Mouse (Mus musculus): Measurements from ENCODE around the gene Rbms3. TPM values are rescaled to one million over a fixed set of nuclear protein-coding genes. Genes with fewer than 3 reads are reported as not detected.

The Rbms3 gene
- polyA plus RNA-seq, 1 experiment from 2014 or later = 44.5 TPM

DNA sequence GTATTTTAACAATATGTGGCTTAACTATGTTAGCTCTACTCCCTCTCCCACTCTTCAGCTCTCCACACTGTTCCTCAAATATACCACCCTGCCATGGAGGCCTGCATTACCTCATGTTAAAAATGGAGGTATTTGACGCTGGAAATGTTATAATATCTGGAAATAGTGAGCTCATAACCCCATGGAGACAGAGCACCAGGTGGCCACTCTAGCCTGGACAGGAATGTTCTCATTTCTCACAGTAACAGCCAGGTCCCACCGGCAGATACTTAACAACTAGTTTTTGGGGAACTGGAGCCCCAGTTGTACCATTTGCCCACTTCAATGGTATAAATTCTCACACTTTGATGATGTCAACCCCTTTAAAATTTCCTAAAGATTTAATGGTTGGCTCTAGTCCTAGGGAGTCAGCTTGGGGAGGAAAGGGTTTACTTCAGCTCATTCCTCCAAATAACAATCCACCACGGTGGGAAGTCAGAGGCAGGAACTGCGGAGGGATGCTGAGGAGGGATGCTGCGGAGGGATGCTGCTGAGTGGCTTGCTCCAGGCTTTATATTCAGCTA is 9.0 kb upstream of the Rbms3 start:
- H3K4me2 ChIP-seq (ENCODE audit: low read length) = no peak overlapping the region
- no peak for TF ChIP-seq CTCF (IDR thresholded peaks at IDR 0.05; ENCODE audit: low read depth)
- no peak overlapping the region for H3K27ac ChIP-seq
- H3K4me1 ChIP-seq (replicated peaks; ENCODE audit: insufficient read depth, low read length) = no peaks in the 10 kb centered on the region
- whole genome bisulfite sequencing = 75% methylated on average over 5 of the region's 5 CpGs
- H3K27me3 ChIP-seq (ENCODE audit: insufficient read depth, low read length) = no peaks in the 10 kb centered on the region
- H3K36me3 ChIP-seq (ENCODE audit: insufficient read depth, low read length) = no peaks in the 10 kb centered on the region
- H3K9me3 ChIP-seq (replicated peaks; ENCODE audit: low read length) = no peaks in the 10 kb centered on the region
- H3K9ac ChIP-seq (ENCODE audit: low read depth, low read length) = no peak overlapping the region
- no peak for DNase-seq (ENCODE audit: low spot score)
- no peak for ATAC-seq (replicated peaks; ENCODE audit: low FRiP score, low read depth)
- H3K4me3 ChIP-seq (replicated peaks; ENCODE audit: low read depth, low read length) = no peak overlapping the region

DNA sequence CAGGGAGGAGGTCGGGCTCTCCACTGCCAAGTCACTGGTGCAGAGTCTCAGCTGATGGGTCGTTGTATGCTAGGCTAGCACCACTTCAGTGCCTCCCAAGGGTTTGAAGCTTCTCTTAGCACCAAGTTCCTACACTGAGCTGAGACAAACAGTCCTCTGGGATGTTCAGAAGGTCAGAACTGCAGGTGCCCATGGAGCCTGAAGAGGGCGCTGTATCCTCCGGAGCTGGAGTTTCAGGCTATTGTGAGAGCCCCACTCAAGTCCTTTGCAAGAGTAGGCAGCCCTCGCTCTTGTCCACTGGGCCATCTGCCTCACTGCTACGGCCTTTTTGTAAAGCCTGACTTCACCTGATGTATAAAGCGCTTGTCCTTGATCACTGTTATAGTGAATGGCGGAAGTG is 6.8 kb upstream of the Rbms3 start:
- Histone ChIP-seq H3K9me3 (replicated peaks; ENCODE audit: low read length) (no peaks in the 10 kb centered on the region), H3K9ac (ENCODE audit: low read depth, low read length) (no peak overlapping the region), H3K36me3 (ENCODE audit: insufficient read depth, low read length) (no peaks in the 10 kb centered on the region), H3K4me2 (ENCODE audit: low read length) (no peak overlapping the region), H3K4me1 (replicated peaks; ENCODE audit: insufficient read depth, low read length) (no peaks in the 10 kb centered on the region), H3K4me3 (replicated peaks; ENCODE audit: low read depth, low read length) (no peak overlapping the region), H3K27ac (no peak overlapping the region), H3K27me3 (ENCODE audit: insufficient read depth, low read length) (no peaks in the 10 kb centered on the region)
- no peak for ATAC-seq (replicated peaks; ENCODE audit: low FRiP score, low read depth)
- peak; percentile 22 for DNase-seq (ENCODE audit: low spot score)
- peak; percentile 56 for TF ChIP-seq CTCF (IDR thresholded peaks at IDR 0.05; ENCODE audit: low read depth)
- WGBS = 59% methylated on average over 8 of the region's 8 CpGs

DNA sequence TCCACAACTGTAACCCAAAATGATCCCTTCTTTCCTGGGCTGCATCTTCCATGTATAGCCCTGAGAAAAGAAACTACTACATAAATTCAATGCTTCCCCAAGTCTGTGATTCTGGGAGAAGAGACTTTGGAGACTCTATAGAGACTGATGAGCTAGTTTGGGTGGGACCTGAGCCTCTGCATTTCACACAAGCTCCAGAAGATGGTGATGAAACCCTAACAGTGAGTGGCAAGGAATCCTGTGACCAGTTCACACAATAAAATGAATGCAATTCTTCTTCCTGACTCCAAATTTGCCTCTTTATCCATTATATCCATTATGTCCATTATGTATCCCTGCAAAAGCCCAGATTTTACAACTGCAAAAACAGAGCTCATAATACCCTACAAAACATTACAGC is 2.5 kb downstream of the Rbms3 start:
- Histone ChIP-seq H3K27me3 (ENCODE audit: insufficient read depth, low read length) (no peaks in the 10 kb centered on the region), H3K4me3 (replicated peaks; ENCODE audit: low read depth, low read length) (no peak overlapping the region), H3K36me3 (ENCODE audit: insufficient read depth, low read length) (no peaks in the 10 kb centered on the region), H3K27ac (no peak overlapping the region), H3K4me1 (replicated peaks; ENCODE audit: insufficient read depth, low read length) (no peaks in the 10 kb centered on the region), H3K9ac (ENCODE audit: low read depth, low read length) (no peak overlapping the region), H3K4me2 (ENCODE audit: low read length) (no peak overlapping the region), H3K9me3 (replicated peaks; ENCODE audit: low read length) (no peaks in the 10 kb centered on the region)
- ATAC-seq (replicated peaks; ENCODE audit: low FRiP score, low read depth) = no peak
- TF ChIP-seq CTCF (IDR thresholded peaks at IDR 0.05; ENCODE audit: low read depth) = peak; percentile 51
- DNase-seq (ENCODE audit: low spot score) = no peak

DNA sequence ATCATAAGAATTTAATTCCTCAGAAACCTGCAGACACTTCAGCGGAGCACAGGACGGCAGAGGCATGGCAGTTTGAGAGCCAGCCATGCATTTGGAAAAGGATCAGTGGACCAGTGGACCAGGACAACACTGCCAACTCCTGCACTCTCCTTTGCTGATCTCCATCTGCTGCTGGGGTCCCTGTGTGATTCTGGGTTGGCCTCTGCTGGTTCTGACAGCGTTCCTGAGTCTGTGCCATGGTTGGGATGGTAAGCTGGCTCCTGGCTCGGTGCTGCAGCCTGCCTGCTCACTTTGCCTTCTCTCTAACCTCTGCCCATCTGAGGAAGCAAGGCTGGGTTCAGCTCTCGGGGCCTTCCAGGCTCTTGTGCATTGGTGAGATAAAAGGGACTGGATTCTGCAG is 28.9 kb downstream of the Rbms3 start:
- no peaks in the 10 kb centered on the region for H3K9me3 ChIP-seq (replicated peaks; ENCODE audit: low read length)
- no peak for ATAC-seq (replicated peaks; ENCODE audit: low FRiP score, low read depth)
- H3K4me1 ChIP-seq (replicated peaks; ENCODE audit: insufficient read depth, low read length) = no peaks in the 10 kb centered on the region
- no peaks in the 10 kb centered on the region for H3K36me3 ChIP-seq (ENCODE audit: insufficient read depth, low read length)
- no peak overlapping the region for H3K9ac ChIP-seq (ENCODE audit: low read depth, low read length)
- no peak overlapping the region for H3K4me3 ChIP-seq (replicated peaks; ENCODE audit: low read depth, low read length)
- H3K4me2 ChIP-seq (ENCODE audit: low read length) = no peak overlapping the region
- DNase-seq (ENCODE audit: low spot score) = no peak
- WGBS = 71% methylated on average over 5 of the region's 5 CpGs
- H3K27ac ChIP-seq = no peak overlapping the region
- no peak for TF ChIP-seq CTCF (IDR thresholded peaks at IDR 0.05; ENCODE audit: low read depth)
- H3K27me3 ChIP-seq (ENCODE audit: insufficient read depth, low read length) = no peaks in the 10 kb centered on the region

DNA sequence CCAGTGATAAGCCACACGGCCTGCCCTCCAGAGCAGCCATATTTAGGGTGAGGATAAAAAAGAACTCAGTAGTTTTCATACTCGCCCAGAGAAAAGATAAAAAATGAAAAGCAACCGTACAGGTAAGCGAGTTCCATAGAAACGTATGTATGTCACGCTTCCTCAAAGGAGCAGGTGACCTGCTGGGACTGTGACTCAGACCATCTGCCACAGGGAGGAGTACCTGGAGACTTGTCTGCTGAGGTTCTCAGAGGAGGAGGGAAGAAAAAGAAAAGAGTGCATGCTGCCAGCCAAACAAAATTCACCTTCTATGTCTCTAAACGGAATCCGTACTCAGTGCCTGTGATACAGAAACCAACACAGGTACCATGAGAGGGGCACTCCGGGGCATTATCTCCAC is 30.4 kb downstream of the Rbms3 start:
- Histone ChIP-seq H3K9me3 (replicated peaks; ENCODE audit: low read length) (no peaks in the 10 kb centered on the region), H3K4me1 (replicated peaks; ENCODE audit: insufficient read depth, low read length) (no peaks in the 10 kb centered on the region), H3K4me2 (ENCODE audit: low read length) (no peak overlapping the region), H3K27me3 (ENCODE audit: insufficient read depth, low read length) (no peaks in the 10 kb centered on the region), H3K27ac (no peak overlapping the region), H3K36me3 (ENCODE audit: insufficient read depth, low read length) (no peaks in the 10 kb centered on the region), H3K9ac (ENCODE audit: low read depth, low read length) (no peak overlapping the region), H3K4me3 (replicated peaks; ENCODE audit: low read depth, low read length) (no peak overlapping the region)
- WGBS = 87% methylated on average over 9 of the region's 9 CpGs
- DNase-seq (ENCODE audit: low spot score) (no peak), ATAC-seq (replicated peaks; ENCODE audit: low FRiP score, low read depth) (no peak)
- no peak for TF ChIP-seq CTCF (IDR thresholded peaks at IDR 0.05; ENCODE audit: low read depth)

DNA sequence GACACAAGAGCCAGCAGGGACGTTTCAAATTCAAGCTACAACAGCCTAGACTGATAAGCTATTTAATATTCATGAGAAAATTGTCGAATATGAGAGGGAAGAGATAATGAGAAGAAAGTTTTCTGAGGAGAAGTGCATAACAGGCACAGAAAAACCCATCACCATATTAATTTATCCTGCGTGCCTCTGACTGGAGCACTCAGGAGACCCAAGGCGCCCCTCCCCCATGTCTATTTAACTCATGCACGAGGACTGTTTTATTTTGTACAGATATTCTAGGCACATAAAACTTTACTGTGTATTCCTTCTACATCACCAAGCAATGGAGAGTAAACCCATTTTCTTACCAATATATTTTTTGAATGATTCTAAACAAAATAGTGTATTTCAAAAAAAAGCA is 33.6 kb downstream of the Rbms3 start:
- DNase-seq (ENCODE audit: low spot score) = no peak
- no peaks in the 10 kb centered on the region for H3K27me3 ChIP-seq (ENCODE audit: insufficient read depth, low read length)
- H3K9ac ChIP-seq (ENCODE audit: low read depth, low read length) = no peak overlapping the region
- no peak for TF ChIP-seq CTCF (IDR thresholded peaks at IDR 0.05; ENCODE audit: low read depth)
- no peak overlapping the region for H3K4me3 ChIP-seq (replicated peaks; ENCODE audit: low read depth, low read length)
- no peak overlapping the region for H3K27ac ChIP-seq
- 57% methylated on average over 5 of the region's 5 CpGs for WGBS
- H3K4me1 ChIP-seq (replicated peaks; ENCODE audit: insufficient read depth, low read length) = no peaks in the 10 kb centered on the region
- no peaks in the 10 kb centered on the region for H3K9me3 ChIP-seq (replicated peaks; ENCODE audit: low read length)
- H3K36me3 ChIP-seq (ENCODE audit: insufficient read depth, low read length) = no peaks in the 10 kb centered on the region
- no peak for ATAC-seq (replicated peaks; ENCODE audit: low FRiP score, low read depth)
- H3K4me2 ChIP-seq (ENCODE audit: low read length) = no peak overlapping the region

DNA sequence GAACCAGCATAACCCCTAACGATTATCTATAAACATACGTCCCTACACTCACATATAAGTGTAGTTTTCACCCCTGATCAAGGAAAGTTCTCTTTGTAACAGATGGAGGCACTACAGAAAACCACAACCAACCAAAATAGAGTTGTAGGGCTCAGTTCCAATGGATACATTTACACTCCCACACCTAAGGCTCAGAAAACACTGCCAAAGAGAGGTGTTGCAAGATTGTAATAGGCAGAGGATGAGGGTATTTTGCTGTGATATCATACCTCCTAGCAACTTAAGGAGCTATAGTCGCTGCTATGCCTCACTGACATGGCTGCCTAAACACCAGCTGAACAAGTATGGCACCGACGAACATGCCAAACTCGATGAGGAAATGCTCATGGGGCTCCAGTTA is 44.4 kb downstream of the Rbms3 start:
- H3K9me3 ChIP-seq (replicated peaks; ENCODE audit: low read length) = no peaks in the 10 kb centered on the region
- no peak overlapping the region for H3K4me3 ChIP-seq (replicated peaks; ENCODE audit: low read depth, low read length)
- no peak for TF ChIP-seq CTCF (IDR thresholded peaks at IDR 0.05; ENCODE audit: low read depth)
- DNase-seq (ENCODE audit: low spot score) = no peak
- H3K27me3 ChIP-seq (ENCODE audit: insufficient read depth, low read length) = no peaks in the 10 kb centered on the region
- no peak overlapping the region for H3K27ac ChIP-seq
- 90% methylated on average over 6 of the region's 6 CpGs for WGBS
- ATAC-seq (replicated peaks; ENCODE audit: low FRiP score, low read depth) = no peak
- no peaks in the 10 kb centered on the region for H3K4me1 ChIP-seq (replicated peaks; ENCODE audit: insufficient read depth, low read length)
- no peaks in the 10 kb centered on the region for H3K36me3 ChIP-seq (ENCODE audit: insufficient read depth, low read length)
- no peak overlapping the region for H3K4me2 ChIP-seq (ENCODE audit: low read length)
- no peak overlapping the region for H3K9ac ChIP-seq (ENCODE audit: low read depth, low read length)

All from kidney, postnatal 0 days (tissue).